Mouse (Mus musculus) megakaryocyte, embryonic 14.5 days (primary cell): ENCODE measurements around the gene Fam19a2.

Experiments
- FLI1 ChIP-seq: IDR thresholded peaks from 2 replicates; pipeline ENCODE4 v1.6.1; 2012; ENCODE audit warnings: low read length, inconsistent platforms, mixed read lengths
- GATA1 ChIP-seq: IDR thresholded peaks from 3 replicates; pipeline ENCODE4 v1.6.1; 2012; ENCODE audit warnings: mixed read lengths, low read length, inconsistent platforms, borderline replicate concordance

- TF ChIP-seq GATA1 (no peak), FLI1 (no peak)
Observed at GRCm38 (mm10) chr10:123255674-123256348, 8.0 kb upstream of the Fam19a2 start.
